Mouse (Mus musculus) megakaryocyte, embryonic 14.5 days (primary cell): ENCODE results near the gene Ifih1.

Source experiments
- FLI1 ChIP-seq: IDR thresholded peaks from 2 replicates; pipeline ENCODE4 v1.6.1; 2012; ENCODE audit warnings: low read length, inconsistent platforms, mixed read lengths
- GATA1 ChIP-seq: IDR thresholded peaks from 3 replicates; pipeline ENCODE4 v1.6.1; 2012; ENCODE audit warnings: mixed read lengths, low read length, inconsistent platforms, borderline replicate concordance

DNA sequence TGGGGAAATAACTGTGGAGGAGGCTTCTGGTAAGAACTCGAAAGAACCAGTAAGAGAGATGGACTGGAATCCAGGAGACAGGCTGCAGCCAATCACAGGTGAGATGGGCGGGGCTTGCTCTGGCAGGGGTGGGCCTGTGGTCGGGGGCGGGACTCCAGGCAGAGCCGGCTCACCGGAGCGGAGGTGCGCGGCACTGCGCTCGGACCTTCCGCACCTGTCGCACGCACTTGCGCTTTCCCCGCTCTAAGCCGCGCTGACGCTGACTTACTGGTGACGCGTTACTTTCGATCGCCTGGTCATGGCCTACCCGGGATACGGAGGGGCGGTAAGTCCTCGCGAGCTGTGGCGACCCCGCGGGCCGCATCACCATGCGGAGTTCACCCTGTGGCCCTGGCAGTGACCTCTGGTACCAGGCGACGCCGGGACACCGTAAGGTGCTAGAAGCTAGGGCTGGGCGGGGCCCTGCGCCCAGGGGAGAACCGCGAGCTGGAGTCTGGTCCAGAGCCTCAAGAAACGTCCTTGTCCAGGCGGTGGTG, 18.1 kb upstream of the Ifih1 start, which contains the start of gene Gca:
- no peak for TF ChIP-seq GATA1
- TF ChIP-seq FLI1: no peak
